Mouse (Mus musculus): Measurements from ENCODE around the gene Gm20518. TPM values are rescaled to one million over a fixed set of nuclear protein-coding genes. Genes with fewer than 3 reads are reported as not detected.
A peak's percentile ranks its signal among the peaks of the same experiment; 100 is the strongest.

Gene Gm20518
- polyA plus RNA-seq, 1 experiment from 2014 or later = 0.12 TPM

DNA sequence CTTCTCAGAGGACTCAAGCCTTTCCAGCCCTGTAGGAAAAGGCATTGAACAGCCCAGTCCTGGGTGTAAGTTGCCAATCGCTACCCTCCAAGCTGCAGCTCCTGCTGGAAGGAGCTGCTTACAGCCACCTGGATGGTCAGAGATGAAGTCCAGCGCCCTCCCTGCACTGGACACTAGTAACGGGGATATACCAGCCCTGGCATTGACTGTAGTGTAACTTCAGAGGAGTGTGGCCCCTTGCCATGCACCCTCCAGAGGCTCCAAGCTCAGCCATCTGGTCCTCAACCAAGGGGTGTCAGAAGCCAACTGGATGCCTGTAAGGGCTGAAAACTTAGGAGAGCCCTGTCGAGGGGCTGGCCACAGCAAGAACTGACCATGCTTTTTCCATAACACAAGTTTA, 51.5 kb downstream of the Gm20518 start:
- ATAC-seq (ENCODE audit: extremely low read depth, insufficient number of reproducible peaks, low FRiP score, low TSS enrichment) = no peak
- Histone ChIP-seq H3K4me3 (no peak overlapping the region), H3K4me2 (no peak overlapping the region), H3K9me3 (no peaks in the 10 kb centered on the region), H3K36me3 (peaks cover 47% of the 10 kb centered on the region), H3K27ac (replicated peaks) (no peak overlapping the region), H3K4me1 (no peaks in the 10 kb centered on the region), H3K27me3 (replicated peaks) (peaks cover 36% of the 10 kb centered on the region), H3K9ac (no peak overlapping the region)
- WGBS = 81% methylated on average over 4 of the region's 4 CpGs

DNA sequence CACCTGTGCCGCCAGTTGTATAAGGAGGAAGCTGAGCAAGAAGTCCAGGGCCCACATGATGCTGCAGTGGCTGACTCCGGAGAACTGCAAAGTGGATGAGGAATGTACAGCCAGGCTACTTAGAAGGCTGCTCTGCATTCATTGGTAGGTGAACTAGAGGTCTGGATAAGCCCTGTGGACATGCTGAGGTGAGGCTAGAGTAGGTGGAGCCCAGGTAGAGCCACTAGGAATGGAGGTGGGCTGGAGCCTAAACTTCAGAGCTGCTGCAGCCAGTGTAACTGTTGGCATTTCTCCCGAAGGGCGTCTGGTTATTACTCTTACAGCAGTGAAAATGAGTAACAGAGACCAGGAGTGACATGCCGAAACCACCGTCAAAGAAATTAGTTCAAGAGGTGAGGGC, 53.4 kb downstream of the Gm20518 start, which contains the start of gene Car15:
Gene Car15 (minus strand): TSS at position 314 of the 400 bp plus-strand sequence.
- 79% methylated on average over 6 of the region's 6 CpGs for WGBS
- no peak within 1 kb of the TSS for H3K9ac ChIP-seq
- ATAC-seq (ENCODE audit: extremely low read depth, insufficient number of reproducible peaks, low FRiP score, low TSS enrichment) = no peak

DNA sequence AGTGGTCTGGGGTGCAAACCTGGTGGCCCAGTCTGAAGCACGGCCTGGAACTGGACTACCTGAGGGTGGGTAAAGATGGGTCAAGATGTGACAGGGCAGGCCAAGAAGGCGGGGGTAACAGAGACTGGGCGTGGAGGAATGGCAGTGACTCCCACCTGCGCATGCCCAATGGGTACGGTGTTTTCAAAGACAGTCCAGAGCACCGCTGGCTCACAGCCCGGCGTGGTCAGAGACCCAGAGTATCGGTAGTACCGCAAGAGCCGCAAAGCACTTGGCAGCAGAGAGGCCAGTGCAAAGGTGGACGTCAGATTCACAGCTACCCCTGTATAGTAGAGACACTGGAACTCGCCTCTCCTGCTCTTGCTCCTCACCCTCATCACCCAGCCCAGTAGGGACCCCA, 56.0 kb downstream of the Gm20518 start:
- WGBS = 41% methylated on average over 13 of the region's 13 CpGs
- ATAC-seq (ENCODE audit: extremely low read depth, insufficient number of reproducible peaks, low FRiP score, low TSS enrichment) = no peak
- Histone ChIP-seq H3K4me2 (no peak overlapping the region), H3K27ac (replicated peaks) (no peak overlapping the region), H3K27me3 (replicated peaks) (peaks cover 81% of the 10 kb centered on the region), H3K9ac (no peak overlapping the region), H3K9me3 (no peaks in the 10 kb centered on the region), H3K4me3 (no peak overlapping the region), H3K4me1 (peaks cover 15% of the 10 kb centered on the region), H3K36me3 (peaks cover 2% of the 10 kb centered on the region)

More for the DNA sequence above, 53.4 kb downstream of the Gm20518 start, which contains the start of gene Car15:
- Histone ChIP-seq H3K4me1 (peaks cover 12% of the 10 kb centered on the region), H3K27me3 (replicated peaks) (peaks cover 56% of the 10 kb centered on the region), H3K4me3 (no peak within 1 kb of the TSS), H3K36me3 (peaks cover 27% of the 10 kb centered on the region), H3K4me2 (no peak within 1 kb of the TSS), H3K27ac (replicated peaks) (no peak within 1 kb of the TSS), H3K9me3 (no peaks in the 10 kb centered on the region)

DNA sequence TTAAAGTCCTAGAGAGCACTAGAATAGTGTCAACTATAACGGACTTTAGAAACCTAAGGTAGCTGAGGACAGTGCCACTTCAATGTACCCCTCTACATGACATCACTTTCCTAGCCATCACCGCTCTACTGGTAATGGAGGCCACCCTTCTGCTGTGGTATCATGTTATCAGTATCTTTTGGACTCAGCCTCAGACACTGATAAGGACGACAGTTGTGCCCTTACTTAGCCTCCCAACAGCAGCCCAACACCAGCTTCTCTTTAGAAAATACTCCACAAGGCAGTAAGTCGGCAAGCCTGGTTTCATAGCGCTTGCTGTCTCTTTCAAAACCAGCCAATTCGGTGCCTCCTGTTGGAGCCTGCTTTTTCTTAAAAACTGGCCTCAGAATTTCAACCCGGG, 56.9 kb downstream of the Gm20518 start:
- no peak for ATAC-seq (ENCODE audit: extremely low read depth, insufficient number of reproducible peaks, low FRiP score, low TSS enrichment)
- Histone ChIP-seq H3K4me1 (peaks cover 15% of the 10 kb centered on the region), H3K9ac (no peak overlapping the region; the same call in 1 of the 2 replicates), H3K4me2 (peak overlapping the region; percentile 99), H3K27ac (replicated peaks) (no peak overlapping the region), H3K36me3 (no peaks in the 10 kb centered on the region), H3K9me3 (no peaks in the 10 kb centered on the region), H3K4me3 (peak overlapping the region; percentile 60), H3K27me3 (replicated peaks) (peaks cover 91% of the 10 kb centered on the region)
- 41% methylated on average over 7 of the region's 7 CpGs for WGBS

DNA sequence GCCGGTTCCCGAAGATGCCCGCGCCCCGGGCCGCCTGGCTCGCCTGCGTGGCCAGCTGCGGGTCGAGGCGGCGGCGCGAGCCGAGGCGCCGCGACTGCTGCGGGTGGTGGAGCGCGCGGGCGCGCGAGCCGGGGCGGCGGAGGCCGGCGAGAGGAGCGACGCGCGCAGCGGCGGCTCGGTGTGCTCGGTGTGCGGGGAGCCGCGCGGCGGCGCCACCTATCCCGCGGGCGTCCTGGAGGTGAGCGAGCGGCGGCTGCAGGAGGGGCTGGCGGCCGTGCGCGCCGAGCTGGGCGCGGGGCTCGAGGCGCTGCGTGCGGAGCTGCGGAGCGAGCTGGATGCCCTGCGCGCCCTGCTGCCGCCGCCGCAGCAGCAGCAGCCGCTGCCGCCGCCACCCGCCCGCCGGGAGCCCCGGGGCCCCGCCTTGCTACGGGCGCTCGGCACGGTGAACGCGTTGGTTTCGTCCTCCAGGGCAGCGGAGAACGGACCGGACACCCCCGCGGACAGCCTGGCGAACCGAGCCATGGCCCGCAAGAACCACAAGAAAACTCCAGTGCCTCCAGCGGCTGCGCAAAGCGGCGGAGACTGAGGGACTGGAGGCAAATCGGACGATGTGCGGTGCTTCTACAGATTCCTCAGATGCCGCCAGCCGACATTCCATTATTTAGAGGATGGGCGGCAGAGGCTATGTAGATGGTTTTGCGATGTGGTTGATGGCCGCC, 57.6 kb downstream of the Gm20518 start:
- H3K9me3 ChIP-seq = no peaks in the 10 kb centered on the region
- H3K4me2 ChIP-seq = peak overlapping the region; percentile 99
- WGBS = under 1% methylated on average over 91 of the region's 103 CpGs
- H3K4me3 ChIP-seq = peak overlapping the region; percentile 60
- peak overlapping the region; percentile 81 for H3K9ac ChIP-seq
- no peaks in the 10 kb centered on the region for H3K36me3 ChIP-seq
- peaks cover 15% of the 10 kb centered on the region for H3K4me1 ChIP-seq
- H3K27ac ChIP-seq (replicated peaks) = no peak overlapping the region
- peaks cover 98% of the 10 kb centered on the region for H3K27me3 ChIP-seq (replicated peaks)
- ATAC-seq (ENCODE audit: extremely low read depth, insufficient number of reproducible peaks, low FRiP score, low TSS enrichment) = no peak

DNA sequence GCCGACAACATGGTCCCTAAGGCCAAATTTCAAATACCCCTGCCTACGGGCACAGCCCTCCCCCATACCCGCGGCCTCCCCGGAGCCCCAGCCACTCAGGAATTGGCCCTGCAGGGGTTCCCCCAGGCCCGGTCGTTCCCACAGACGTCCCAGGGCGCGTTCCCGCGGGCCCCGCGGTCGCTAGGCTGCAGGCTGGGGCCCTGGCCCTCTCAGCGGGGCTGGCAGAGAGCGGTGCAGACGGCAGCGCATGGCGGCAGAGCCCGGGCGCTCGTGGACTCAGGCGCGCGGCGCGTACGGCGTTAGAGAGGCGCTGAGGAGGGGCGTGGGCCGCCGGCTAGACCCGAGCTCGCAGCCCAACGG, 58.2 kb downstream of the Gm20518 start:
- ATAC-seq (ENCODE audit: extremely low read depth, insufficient number of reproducible peaks, low FRiP score, low TSS enrichment) = no peak
- under 1% methylated on average over 37 of the region's 37 CpGs for WGBS
- no peak overlapping the region for H3K27ac ChIP-seq (replicated peaks)

DNA sequence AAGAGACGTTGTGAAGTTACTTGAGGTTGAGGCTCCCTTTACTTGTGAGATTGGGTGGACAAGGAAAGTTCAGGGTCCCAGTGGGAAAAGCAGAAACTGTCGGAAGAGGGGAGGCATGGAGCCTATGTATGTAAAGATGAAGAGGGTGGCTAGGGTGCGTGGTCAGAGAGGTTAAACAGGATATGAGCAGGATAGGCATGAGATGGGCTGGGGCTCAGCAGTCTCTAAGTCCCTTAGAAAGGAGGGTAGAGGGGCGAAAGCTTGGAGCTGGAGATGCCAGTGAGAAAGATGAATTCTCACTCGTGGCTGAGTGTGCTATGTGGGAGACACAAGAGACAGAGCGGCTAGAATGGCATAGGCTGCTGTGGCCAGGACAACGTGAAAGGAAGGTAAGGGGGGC, 58.6 kb downstream of the Gm20518 start, which contains the start of gene B830017H08Rik:
Gene B830017H08Rik (plus strand): TSS at position 301 of the 400 bp plus-strand sequence.
- H3K4me3 ChIP-seq = peak within 1 kb of the TSS; percentile 60
- no peak for ATAC-seq (ENCODE audit: extremely low read depth, insufficient number of reproducible peaks, low FRiP score, low TSS enrichment)
- no peaks in the 10 kb centered on the region for H3K36me3 ChIP-seq
- H3K4me1 ChIP-seq = peaks cover 15% of the 10 kb centered on the region
- peak within 1 kb of the TSS; percentile 81 for H3K9ac ChIP-seq
- no peak within 1 kb of the TSS for H3K27ac ChIP-seq (replicated peaks)
- peaks cover 100% of the 10 kb centered on the region for H3K27me3 ChIP-seq (replicated peaks)
- 23% methylated on average over 7 of the region's 7 CpGs for WGBS
- peak within 1 kb of the TSS; percentile 99 for H3K4me2 ChIP-seq
- no peaks in the 10 kb centered on the region for H3K9me3 ChIP-seq

More for the DNA sequence above, 58.2 kb downstream of the Gm20518 start:
- Histone ChIP-seq H3K9me3 (no peaks in the 10 kb centered on the region), H3K9ac (peak overlapping the region; percentile 81), H3K36me3 (no peaks in the 10 kb centered on the region), H3K4me3 (peak overlapping the region; percentile 60), H3K27me3 (replicated peaks) (peaks cover 100% of the 10 kb centered on the region), H3K4me1 (peaks cover 15% of the 10 kb centered on the region), H3K4me2 (peak overlapping the region; percentile 99)

DNA sequence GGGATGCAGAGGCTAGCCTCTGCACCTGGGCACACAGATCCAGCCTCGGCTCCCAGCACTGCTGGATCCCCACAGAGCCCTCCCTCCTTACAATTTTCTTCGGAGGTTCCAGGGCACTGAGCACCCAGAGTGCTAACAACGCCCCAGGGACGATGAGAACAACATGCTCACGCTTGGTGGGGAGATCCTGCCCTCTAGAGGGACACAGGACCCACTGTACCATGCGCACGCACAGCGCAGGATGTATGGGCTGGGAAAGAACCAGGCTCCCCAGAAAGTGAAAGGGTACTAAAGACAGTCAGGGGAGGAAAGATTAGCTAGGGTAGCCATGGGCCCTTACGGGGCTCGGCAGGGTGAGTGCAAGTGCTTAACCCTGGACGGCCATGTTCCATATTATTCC, 59.7 kb downstream of the Gm20518 start:
- Histone ChIP-seq H3K36me3 (no peaks in the 10 kb centered on the region), H3K9me3 (no peaks in the 10 kb centered on the region), H3K4me2 (no peak overlapping the region), H3K4me3 (0 out of 2 replicates have a peak overlapping the region, but pooled peaks have one; percentile 6), H3K27me3 (replicated peaks) (peaks cover 100% of the 10 kb centered on the region), H3K9ac (no peak overlapping the region), H3K4me1 (peaks cover 15% of the 10 kb centered on the region), H3K27ac (replicated peaks) (no peak overlapping the region)
- WGBS = 15% methylated on average over 11 of the region's 11 CpGs
- no peak for ATAC-seq (ENCODE audit: extremely low read depth, insufficient number of reproducible peaks, low FRiP score, low TSS enrichment)

DNA sequence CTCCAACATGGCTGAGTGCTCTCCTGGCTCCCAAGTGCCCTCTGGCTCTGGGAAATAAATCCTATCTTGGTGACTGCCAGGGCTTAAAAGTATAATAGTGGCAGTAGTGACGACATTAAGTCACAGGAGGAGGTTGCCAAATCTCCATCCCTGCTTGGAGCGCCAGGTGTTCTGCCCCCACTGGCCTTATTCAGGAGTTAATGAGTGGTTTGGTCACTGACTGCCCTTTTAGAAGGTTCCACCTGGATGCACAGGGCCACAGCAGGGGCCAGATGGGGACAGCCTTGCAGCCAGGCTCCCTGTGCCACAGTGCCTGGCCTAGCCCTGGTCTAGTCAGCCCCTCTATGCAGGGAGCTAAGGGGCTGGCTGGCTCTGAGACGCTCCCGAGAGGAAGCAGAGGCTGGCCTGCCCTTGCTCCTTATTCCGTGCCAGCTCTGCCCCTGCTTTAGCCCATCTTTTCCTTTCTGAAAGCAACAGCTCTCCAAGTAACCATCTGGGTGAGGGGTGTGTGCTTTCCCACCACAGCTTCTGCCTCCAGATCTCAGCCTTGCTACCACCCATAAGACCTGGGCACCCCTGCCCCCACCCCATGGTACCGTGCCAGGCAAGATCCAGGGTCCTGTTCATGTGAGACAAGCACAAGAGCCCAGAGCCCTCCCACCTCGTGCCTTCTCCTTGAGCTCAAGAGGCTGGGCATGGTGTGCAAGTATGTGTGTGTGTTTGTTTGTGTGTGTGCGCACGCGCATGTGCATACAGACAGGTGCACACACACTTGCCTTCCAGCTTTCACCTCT, 60.9 kb downstream of the Gm20518 start:
- Histone ChIP-seq H3K36me3 (no peaks in the 10 kb centered on the region), H3K9ac (no peak overlapping the region), H3K4me2 (no peak overlapping the region), H3K27me3 (replicated peaks) (peaks cover 99% of the 10 kb centered on the region), H3K4me1 (peaks cover 15% of the 10 kb centered on the region), H3K9me3 (no peaks in the 10 kb centered on the region), H3K4me3 (no peak overlapping the region), H3K27ac (replicated peaks) (no peak overlapping the region)
- ATAC-seq (ENCODE audit: extremely low read depth, insufficient number of reproducible peaks, low FRiP score, low TSS enrichment) = no peak
- 63% methylated on average over 10 of the region's 10 CpGs for WGBS

DNA sequence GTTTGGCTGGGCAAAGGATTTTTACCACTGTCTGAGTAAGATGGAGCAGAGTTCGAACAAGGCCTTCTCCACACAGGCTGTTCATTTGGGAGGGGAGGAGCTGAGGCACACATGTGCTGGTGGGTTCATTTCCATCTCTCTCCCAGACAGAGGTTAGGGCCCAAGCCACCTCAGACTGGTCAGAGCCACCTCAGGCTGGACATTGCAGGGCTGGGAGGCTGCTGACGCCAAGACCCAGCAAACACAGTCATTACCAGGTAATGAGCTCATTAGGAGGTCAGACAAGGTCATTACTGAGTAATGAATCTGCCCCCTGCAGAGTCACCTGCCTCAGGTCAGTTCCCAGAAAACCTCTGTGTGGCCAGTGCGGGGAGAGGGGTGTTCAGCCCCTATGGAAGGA, 62.6 kb downstream of the Gm20518 start:
- peaks cover 7% of the 10 kb centered on the region for H3K4me1 ChIP-seq
- H3K4me3 ChIP-seq = no peak overlapping the region
- 74% methylated on average over 3 of the region's 3 CpGs for WGBS
- H3K36me3 ChIP-seq = no peaks in the 10 kb centered on the region
- H3K4me2 ChIP-seq = no peak overlapping the region
- ATAC-seq (ENCODE audit: extremely low read depth, insufficient number of reproducible peaks, low FRiP score, low TSS enrichment) = no peak
- no peak overlapping the region for H3K9ac ChIP-seq
- peaks cover 88% of the 10 kb centered on the region for H3K27me3 ChIP-seq (replicated peaks)
- H3K9me3 ChIP-seq = no peaks in the 10 kb centered on the region
- H3K27ac ChIP-seq (replicated peaks) = no peak overlapping the region

DNA sequence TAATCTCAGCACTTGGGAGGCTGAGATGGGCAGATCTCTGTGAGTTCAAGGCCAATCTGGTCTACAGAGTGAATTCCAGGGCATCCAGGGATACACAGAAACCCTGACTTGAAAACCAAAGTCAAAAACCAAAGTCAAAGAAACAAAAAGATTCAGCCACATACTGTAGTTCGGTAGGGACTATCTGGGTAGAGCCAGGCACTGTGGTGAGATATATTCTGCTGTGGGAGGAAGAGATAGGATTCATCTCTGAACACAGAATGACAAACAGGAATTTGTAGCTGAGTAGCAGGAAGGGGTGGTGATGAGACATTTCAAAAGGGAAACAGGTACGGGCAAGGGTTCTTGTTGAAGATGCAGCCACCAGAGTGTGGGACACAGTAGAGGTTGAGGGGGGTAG, 63.2 kb downstream of the Gm20518 start:
- no peak overlapping the region for H3K4me3 ChIP-seq
- no peaks in the 10 kb centered on the region for H3K9me3 ChIP-seq
- peaks cover 88% of the 10 kb centered on the region for H3K27me3 ChIP-seq (replicated peaks)
- H3K27ac ChIP-seq (replicated peaks) = no peak overlapping the region
- WGBS = 72% methylated on average over 2 of the region's 2 CpGs
- no peaks in the 10 kb centered on the region for H3K36me3 ChIP-seq
- H3K9ac ChIP-seq = no peak overlapping the region
- no peak overlapping the region for H3K4me2 ChIP-seq
- ATAC-seq (ENCODE audit: extremely low read depth, insufficient number of reproducible peaks, low FRiP score, low TSS enrichment) = no peak
- H3K4me1 ChIP-seq = peaks cover 4% of the 10 kb centered on the region
